In genomic region chr13:40748785-40749602, GRCm38 (mm10) we compare ENCODE assay signal across 8 mouse cellular contexts. TPM values are rescaled to one million over a fixed set of nuclear protein-coding genes. Genes with fewer than 3 reads are reported as not detected.
DNase-seq lines count a peak whose midpoint lies in the region; ATAC-seq lines count a peak whose summit lies in the region.

No protein-coding gene starts in this region.

- no peak overlapping the region; the same call in 1 of the 2 replicates for H3K4me2 ChIP-seq in midbrain, embryonic 13.5 days (replicated peaks)
- peak overlapping the region; percentile 38 for H3K4me2 ChIP-seq in embryonic facial prominence, embryonic 15.5 days (replicated peaks)
- peak overlapping the region; percentile 38 for H3K4me2 ChIP-seq in intestine, embryonic 14.5 days (ENCODE audit: low read length)

- H3K4me3 ChIP-seq in midbrain, embryonic 10.5 days = peak overlapping the region; percentile 31; the same call in 1 of the 2 replicates
- H3K4me3 ChIP-seq in midbrain, embryonic 13.5 days (replicated peaks) = no peak overlapping the region
- peak overlapping the region; percentile 18; the same call in 1 of the 2 replicates for H3K4me3 ChIP-seq in embryonic facial prominence, embryonic 15.5 days (replicated peaks)
- H3K4me3 ChIP-seq in intestine, embryonic 14.5 days (ENCODE audit: low read depth, low read length) = 0 out of 2 replicates have a peak overlapping the region, but pooled peaks have one; percentile 1

- no peaks in the 10 kb centered on the region for H3K36me3 ChIP-seq in midbrain, embryonic 10.5 days
- H3K36me3 ChIP-seq in midbrain, embryonic 13.5 days = no peaks in the 10 kb centered on the region
- H3K36me3 ChIP-seq in embryonic facial prominence, embryonic 15.5 days = no peaks in the 10 kb centered on the region
- no peaks in the 10 kb centered on the region for H3K36me3 ChIP-seq in intestine, embryonic 14.5 days (ENCODE audit: control insufficient read depth, insufficient read depth, low read length)

- peaks cover 8% of the 10 kb centered on the region; the same call in 1 of the 2 replicates for H3K9me3 ChIP-seq in midbrain, embryonic 10.5 days (replicated peaks)
- 0 out of 2 replicates have a peak, but pooled peaks cover 4% of the 10 kb centered on the region for H3K9me3 ChIP-seq in midbrain, embryonic 13.5 days
- H3K9me3 ChIP-seq in embryonic facial prominence, embryonic 15.5 days (replicated peaks) = no peaks in the 10 kb centered on the region
- peaks cover 6% of the 10 kb centered on the region; the same call in 1 of the 2 replicates for H3K9me3 ChIP-seq in intestine, embryonic 14.5 days (ENCODE audit: control insufficient read depth, low read length)

- H3K27ac ChIP-seq in midbrain, embryonic 10.5 days (replicated peaks) = no peak overlapping the region
- H3K27ac ChIP-seq in midbrain, embryonic 13.5 days = no peak overlapping the region
- no peak overlapping the region for H3K27ac ChIP-seq in embryonic facial prominence, embryonic 15.5 days (replicated peaks)
- H3K27ac ChIP-seq in intestine, embryonic 14.5 days (ENCODE audit: low read depth) = no peak overlapping the region

- WGBS in midbrain, embryonic 10.5 days = 15% methylated on average over 19 of the region's 19 CpGs
- WGBS in midbrain, embryonic 13.5 days = 16% methylated on average over 19 of the region's 19 CpGs
- 10% methylated on average over 19 of the region's 19 CpGs for WGBS in embryonic facial prominence, embryonic 15.5 days
- WGBS in intestine, embryonic 14.5 days = 14% methylated on average over 16 of the region's 19 CpGs

- peak; percentile 44 for DNase-seq in midbrain, embryonic 10.5 days (ENCODE audit: low spot score)
- peak; percentile 62 for DNase-seq in intestine, embryonic 14.5 days (ENCODE audit: low spot score)
- peak; percentile 48 for DNase-seq in neural tube, embryonic 10.5 days (ENCODE audit: extremely low spot score, low spot score)
- no peak for DNase-seq in layer of hippocampus, postnatal 10 days (ENCODE audit: low spot score in 2 of 2)
- no peak for DNase-seq in layer of hippocampus, adult 8-10 months (ENCODE audit: low spot score in 2 of 2)
- DNase-seq in gastrocnemius, adult 18-20 months (ENCODE audit: low spot score) = no peak

- H3K4me1 ChIP-seq in midbrain, embryonic 10.5 days = peaks cover 9% of the 10 kb centered on the region
- H3K4me1 ChIP-seq in midbrain, embryonic 13.5 days (replicated peaks) = no peaks in the 10 kb centered on the region; the same call in 1 of the 2 replicates
- peaks cover 12% of the 10 kb centered on the region for H3K4me1 ChIP-seq in embryonic facial prominence, embryonic 15.5 days
- H3K4me1 ChIP-seq in intestine, embryonic 14.5 days (replicated peaks; ENCODE audit: control insufficient read depth, insufficient read depth, low read length) = no peaks in the 10 kb centered on the region

- peaks cover 74% of the 10 kb centered on the region for H3K27me3 ChIP-seq in midbrain, embryonic 10.5 days (ENCODE audit: low read depth, poor library complexity, severe bottlenecking)
- H3K27me3 ChIP-seq in midbrain, embryonic 13.5 days = peaks cover 68% of the 10 kb centered on the region
- peaks cover 12% of the 10 kb centered on the region for H3K27me3 ChIP-seq in embryonic facial prominence, embryonic 15.5 days
- peaks cover 27% of the 10 kb centered on the region for H3K27me3 ChIP-seq in intestine, embryonic 14.5 days (replicated peaks; ENCODE audit: control insufficient read depth, insufficient read depth, low read length)

- ATAC-seq in midbrain, embryonic 13.5 days = no peak
- no peak for ATAC-seq in embryonic facial prominence, embryonic 15.5 days (ENCODE audit: insufficient number of reproducible peaks, low FRiP score, low TSS enrichment, low read depth)
- ATAC-seq in intestine, embryonic 14.5 days (replicated peaks; ENCODE audit: low FRiP score, low TSS enrichment, low read depth) = peak; percentile 60; the same call in 1 of the 2 replicates

- H3K9ac ChIP-seq in midbrain, embryonic 13.5 days (replicated peaks) = no peak overlapping the region
- H3K9ac ChIP-seq in embryonic facial prominence, embryonic 15.5 days = no peak overlapping the region
- no peak overlapping the region for H3K9ac ChIP-seq in intestine, embryonic 14.5 days (ENCODE audit: low read length)

RNA-seq across cellular contexts. Expression of gene Tfap2a, which starts 10.8 kb away (rescaled TPM):
- 2.3 and 2.5 TPM in 2 replicates for polyA plus RNA-seq in midbrain, embryonic 10.5 days (2016; fragmentation: Nextera tagmentation; extraction: Ambion mirVana)
- polyA plus RNA-seq in midbrain, embryonic 13.5 days (2015; fragmentation: Nextera tagmentation; extraction: Ambion mirVana) = 8.9 and 9.2 TPM in 2 replicates
- polyA plus RNA-seq in embryonic facial prominence, embryonic 15.5 days (2015; fragmentation: Nextera tagmentation; extraction: Ambion mirVana) = 13.4 and 15.4 TPM in 2 replicates
- 0.31 and 0.32 TPM in 2 replicates for polyA plus RNA-seq in intestine, embryonic 14.5 days (2014; fragmentation: Nextera tagmentation; extraction: Ambion mirVana)
- under 1 TPM; 0.38 to 0.48 TPM for total RNA-seq in layer of hippocampus, postnatal 10 days (2021)
- under 1 TPM; 0.27 to 0.45 (median 0.30) TPM for total RNA-seq in layer of hippocampus, adult 8-10 months (2022)
- under 1 TPM in 1 of 2 experiments, not detected in 1; 0.07 TPM for total RNA-seq in gastrocnemius, adult 18-20 months (2021)

Comparison
In these comparisons a context has a peak if more than half of its experiments do, and no peak if none do; other contexts are left out.
1. DNase-seq: peak in midbrain, embryonic 10.5 days (single experiment), intestine, embryonic 14.5 days (single experiment) and neural tube, embryonic 10.5 days (single experiment); none in layer of hippocampus, postnatal 10 days (0 of 2), layer of hippocampus, adult 8-10 months (0 of 2) and gastrocnemius, adult 18-20 months (single experiment).